Mouse (Mus musculus) v-Abl transformed pro-B cells (cell line): ENCODE measurements around the gene Phf21b.
"Not testable (repeated sequence)": the region's sequence is repeated elsewhere in the genome, so short reads cannot be mapped to it uniquely, and the experiment has no call there.

ENCODE experiments used
- in situ Hi-C, 2 experiments: fragments of 400-800 bp; cut with MboI; formaldehyde crosslinking; loops; one replicate each; pipeline ENCODE4 v1.15.1; 2025; ENCODE audit not compliant: unreplicated experiment in 2 of 2

The Phf21b gene

GRCm38 (mm10) chr15:84856006-84856995 lies at the start of gene Phf21b:
Gene Phf21b, minus strand, starts transcription at chr15:84856049.
- in situ Hi-C loops, result loop anchor here (5.0 kb wide), 1 partner anchor 66 kb away; the partner anchor contains the start of genes Gm29666 (in 2 of the 2) and Nup50 (in 2 of the 2)

- in situ Hi-C loops, result no loop called here
Observed at GRCm38 (mm10) chr15:84903843-84904385, 48.1 kb upstream of the Phf21b start.

DNA sequence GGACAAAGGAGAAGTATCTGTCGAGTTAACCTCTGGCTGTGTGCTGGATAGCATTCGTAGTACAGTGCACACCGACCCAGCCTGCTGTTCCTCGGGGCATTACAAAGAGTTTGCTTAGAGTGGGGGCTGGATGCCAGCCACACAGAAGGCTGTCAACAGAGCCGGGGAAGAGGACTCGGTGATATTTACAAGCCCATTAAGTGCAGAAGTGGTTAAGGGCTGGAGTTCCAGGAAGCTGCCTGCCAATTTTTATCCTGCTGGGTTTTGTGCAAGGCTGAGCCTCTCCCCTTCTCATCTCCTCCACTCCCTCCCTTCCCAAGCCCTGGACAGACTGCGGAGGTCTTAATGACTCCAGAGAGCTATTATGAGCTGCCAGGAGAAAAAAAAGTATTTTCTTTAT lies 42.2 kb upstream of the Phf21b start:
- in situ Hi-C loops, result no loop called here

GRCm38 (mm10) chr15:84896664-84897063 lies 40.8 kb upstream of the Phf21b start:
- in situ Hi-C loops, result no loop called here

DNA sequence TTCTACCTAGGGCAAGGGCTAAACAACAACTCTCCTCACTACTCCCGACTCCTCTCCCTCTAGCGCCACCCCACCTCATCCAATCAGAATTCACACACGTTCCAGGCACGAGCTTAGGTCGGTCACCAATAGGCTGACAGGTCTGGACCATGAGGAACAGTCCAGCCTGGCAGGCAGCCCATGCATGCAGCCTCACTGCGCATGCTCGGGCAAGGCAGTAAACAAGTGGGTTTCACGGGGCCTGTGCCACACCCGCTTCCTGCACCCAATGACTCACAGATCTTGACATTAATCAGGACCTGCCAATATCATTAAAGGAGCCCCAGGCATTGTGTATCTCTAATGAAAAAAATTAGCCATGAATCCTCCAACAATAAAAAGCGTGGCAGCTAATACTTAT lies 40.4 kb upstream of the Phf21b start:
- in situ Hi-C loops, result not testable (repeated sequence)

- in situ Hi-C loops, result loop anchor here (5.0 kb wide), 2 partner anchors 44 to 134 kb away; no protein-coding TSS in a partner anchor
Observed at GRCm38 (mm10) chr15:84891658-84892057, 35.8 kb upstream of the Phf21b start.

GRCm38 (mm10) chr15:84891246-84891645 lies 35.4 kb upstream of the Phf21b start:
- in situ Hi-C loops, result loop anchor here (5.0 kb wide), 2 partner anchors 44 to 134 kb away; no protein-coding TSS in a partner anchor

DNA sequence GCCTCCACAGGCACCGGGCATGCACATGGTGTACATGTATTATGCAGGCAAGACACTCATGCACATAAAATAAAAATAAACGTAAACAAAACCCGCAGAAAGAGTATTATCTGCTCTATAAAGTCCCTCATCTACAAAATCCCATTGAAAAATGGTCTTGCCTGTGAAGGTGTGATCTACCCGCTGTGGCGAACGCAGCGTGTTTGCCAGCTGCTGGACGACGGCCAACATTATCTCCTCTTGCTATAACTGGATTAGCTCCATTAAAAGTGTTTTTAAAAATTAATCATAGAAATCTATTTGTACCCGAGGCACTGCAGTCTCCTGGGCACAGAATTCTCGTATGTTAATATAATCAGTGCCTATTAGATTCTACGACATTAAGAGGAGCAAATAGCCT lies 32.2 kb upstream of the Phf21b start:
- in situ Hi-C loops, result no loop called here

DNA sequence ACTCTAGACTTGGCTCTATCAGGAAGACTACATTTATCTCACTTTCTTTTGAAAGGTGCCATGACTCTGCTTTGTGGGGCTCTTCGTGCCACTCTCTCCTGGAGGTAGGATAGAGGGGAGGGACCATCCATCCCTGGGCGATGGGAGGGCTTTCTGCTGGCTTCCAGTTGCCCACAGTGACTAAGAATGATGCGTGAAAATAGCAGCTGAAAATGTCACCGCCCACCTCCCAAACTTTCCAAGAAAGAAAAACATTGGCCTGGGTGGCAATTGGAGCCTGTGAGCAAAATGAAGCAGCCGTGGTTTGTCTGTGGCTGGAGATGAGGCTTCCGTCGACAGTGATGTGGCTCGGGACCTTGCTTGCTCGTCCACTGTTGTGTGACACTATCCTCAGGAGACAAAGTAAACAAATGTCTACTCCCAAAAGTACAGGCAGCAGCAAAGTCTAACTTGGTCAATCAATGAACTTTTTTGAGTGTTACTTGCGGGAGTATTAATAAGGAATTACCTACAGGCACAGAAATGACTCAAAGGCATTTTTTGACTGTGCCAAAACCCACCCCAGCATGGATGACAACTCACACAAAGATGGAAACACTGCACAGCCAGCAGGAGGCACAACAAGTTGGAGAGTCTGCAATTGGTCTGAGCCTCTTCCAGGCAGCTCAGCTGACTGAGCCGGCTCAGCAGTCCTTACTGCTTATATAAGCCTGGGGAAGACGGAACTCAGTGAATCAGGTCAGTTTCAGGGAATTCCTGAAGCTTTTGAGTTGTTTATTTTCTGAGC lies 21.4 kb upstream of the Phf21b start:
- in situ Hi-C loops, result no loop called here

DNA sequence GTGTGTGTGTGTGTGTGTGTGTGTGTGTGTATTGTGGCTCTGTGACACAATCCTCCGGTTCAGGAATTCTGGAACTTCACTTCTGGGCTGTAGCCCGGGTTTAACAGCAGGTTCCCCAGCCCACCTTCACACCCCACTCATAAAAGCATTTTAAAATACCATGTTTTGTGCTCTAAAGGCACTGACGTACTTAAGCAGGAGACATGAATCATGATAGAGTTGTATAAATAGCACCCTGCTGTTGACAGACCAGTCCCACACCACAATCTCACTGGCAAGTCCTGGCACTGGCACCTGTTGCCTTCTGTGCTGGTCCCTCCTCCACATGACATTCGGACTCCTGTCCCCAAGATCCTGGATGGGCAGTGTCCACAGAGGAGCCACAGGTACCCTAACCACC lies 18.0 kb upstream of the Phf21b start:
- in situ Hi-C loops, result no loop called here

- in situ Hi-C loops, result no loop called here
Observed at GRCm38 (mm10) chr15:84873079-84873478, 17.2 kb upstream of the Phf21b start.

GRCm38 (mm10) chr15:84871802-84872201 lies 16.0 kb upstream of the Phf21b start:
- in situ Hi-C loops, result no loop called here

- in situ Hi-C loops, result no loop called here
Observed at GRCm38 (mm10) chr15:84861911-84862310, 6.1 kb upstream of the Phf21b start.

DNA sequence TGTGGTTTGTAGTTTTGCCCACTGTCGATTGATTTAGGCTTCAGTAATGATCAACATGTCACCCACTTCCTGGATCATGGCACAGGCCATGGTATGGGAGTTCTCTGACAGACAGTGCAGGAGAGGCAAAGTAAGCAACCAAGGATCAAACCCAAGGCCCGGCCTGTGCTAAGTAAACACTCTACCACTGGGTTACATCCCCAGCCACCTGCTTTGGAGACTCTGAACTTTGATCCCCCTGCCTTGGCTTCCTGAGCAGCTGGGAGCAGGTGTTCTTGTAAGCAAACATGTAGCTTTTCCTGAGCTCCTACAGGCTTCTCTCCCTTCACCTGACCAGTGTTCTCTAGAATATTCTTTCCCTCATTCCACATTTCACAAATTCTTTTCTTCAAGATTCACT lies 1.8 kb upstream of the Phf21b start:
- in situ Hi-C loops, result loop anchor here (5.0 kb wide), 1 partner anchor 65 kb away; the partner anchor contains the start of genes Gm29666 (in 2 of the 2) and Nup50 (in 2 of the 2)

DNA sequence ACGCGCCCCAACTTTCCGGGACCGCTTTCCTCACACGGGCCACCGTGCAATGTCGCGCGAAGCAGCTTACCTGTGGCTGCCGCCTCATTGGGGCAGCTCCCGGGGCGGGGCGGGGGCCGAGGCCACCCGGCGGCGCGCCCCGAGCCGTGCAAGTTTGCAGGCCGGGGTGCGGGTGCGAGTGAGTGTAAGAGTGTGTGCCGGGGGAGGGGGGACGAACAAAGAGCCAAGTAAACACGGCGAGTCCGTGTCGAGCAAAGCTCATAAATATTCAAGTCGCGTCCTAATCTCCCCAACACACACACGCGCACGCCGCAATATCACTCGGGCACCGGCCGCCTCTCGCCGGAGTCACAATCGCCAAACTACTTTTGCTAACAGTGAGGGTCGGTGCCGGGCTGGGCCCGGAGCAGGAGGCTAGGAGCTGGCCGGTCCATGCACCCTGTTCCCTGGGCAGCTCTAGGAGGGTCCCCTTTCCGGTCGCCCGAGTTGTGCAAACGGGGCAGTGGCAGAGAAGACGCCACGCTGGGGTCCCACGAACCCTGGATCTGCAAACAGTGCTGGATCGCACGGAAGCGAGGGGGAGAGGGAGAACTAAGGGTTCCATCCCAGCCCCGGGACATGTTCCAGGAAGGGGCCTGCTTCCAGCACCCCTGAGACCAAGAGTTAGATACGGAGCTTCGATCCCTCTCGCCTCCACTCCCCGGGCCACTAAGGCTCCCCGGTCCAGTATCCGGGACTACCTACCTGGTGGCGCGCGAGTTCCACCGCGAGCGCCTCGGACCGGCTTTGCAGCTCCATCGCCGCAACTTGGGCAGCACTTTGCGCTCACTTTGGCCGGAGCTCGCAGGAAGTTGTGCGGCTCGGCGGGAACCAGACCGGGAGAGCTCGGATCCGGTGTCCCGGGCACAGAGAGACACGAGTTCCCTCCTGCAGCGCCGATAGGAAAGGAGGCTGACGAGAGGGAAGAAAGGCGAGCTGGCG lies 638 bp downstream of the Phf21b start:
- in situ Hi-C loops, result loop anchor here (5.0 kb wide), 1 partner anchor 67 kb away; the partner anchor contains the start of genes Gm29666 (in 2 of the 2) and Nup50 (in 2 of the 2)

GRCm38 (mm10) chr15:84854171-84854811 lies 1.6 kb downstream of the Phf21b start:
- in situ Hi-C loops, result no loop called here

DNA sequence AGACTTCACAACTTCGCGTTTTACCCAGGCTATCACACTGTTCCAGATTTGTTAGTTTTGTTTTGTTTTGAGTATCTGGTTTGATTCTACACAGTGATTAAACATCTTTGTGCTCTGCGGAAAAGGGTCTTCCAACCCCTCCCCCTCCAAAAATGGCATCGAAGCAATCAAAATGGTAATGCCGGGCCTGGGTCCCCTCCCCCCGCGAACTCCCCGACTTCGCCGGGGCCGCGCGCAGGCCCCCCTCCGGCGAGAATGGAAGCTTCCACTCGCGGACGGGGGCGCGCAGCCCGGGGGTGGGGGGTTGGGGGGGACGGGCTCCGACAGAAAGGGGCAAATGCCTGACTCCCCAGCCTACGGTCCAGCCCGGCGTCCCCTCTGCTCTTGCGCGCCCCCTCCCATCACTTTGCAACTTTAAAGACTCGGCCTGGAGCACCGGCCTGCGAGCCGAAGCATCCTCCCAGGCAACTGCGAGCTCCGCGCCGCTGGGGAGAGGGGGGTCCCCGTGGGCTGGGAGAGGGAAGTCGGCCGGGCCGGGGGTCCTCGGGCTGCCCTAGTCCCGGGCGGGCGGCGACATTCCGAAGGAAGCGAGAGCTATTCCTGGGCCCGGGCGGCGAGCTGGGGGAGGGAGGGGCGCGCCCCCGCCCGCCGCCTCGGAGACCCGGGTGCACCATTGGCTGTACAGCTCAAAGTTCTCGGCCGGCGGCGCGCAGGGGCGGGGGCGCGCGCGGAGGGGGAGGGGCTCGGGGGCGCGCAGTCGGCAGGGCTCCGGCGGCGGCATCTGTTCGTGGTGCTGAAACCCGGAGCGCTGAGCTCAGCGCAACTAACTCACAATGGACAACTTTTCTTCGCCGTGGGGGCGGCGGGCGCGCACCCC lies 2.4 kb downstream of the Phf21b start:
- in situ Hi-C loops, result no loop called here

DNA sequence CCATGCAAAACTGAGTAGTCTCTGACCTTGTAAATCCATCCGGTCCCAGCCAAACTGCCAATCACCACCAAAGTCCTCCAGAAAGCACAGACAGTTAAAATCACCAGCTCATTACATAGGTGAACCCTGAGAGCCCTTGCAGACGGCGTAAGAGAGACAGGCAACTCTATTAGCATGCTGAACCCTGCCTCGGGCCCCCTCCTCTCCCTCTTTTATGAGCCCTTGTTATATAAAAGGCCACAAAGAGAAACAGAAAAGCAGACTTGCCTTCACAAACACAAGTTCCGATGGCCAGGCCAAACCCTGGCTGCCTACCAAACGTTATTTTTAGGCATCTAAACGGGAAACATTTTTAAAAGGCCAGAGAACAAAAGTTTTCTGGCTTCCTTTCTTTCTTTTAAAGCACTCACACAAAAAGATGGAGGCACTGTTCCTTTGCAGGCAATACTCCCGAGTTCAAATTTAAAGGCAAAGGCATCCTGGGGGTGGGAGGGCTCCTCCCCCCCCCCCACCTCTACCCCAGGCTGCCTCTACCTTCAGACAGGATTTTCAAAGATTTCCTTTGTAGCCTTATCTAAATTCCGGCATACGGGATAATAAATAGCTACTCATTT lies 3.3 kb downstream of the Phf21b start:
- in situ Hi-C loops, result no loop called here
